Mouse (Mus musculus): ENCODE data around the gene Jag2. TPM values are rescaled to one million over a fixed set of nuclear protein-coding genes. Genes with fewer than 3 reads are reported as not detected.

Jag2 gene
- polyA plus RNA-seq, 1 experiment from 2014 or later, result 1.4 TPM

GRCm38 (mm10) chr12:112938873-112939565 is 9.4 kb upstream of the Jag2 start:
- WGBS, result 67% methylated on average over 10 of the region's 10 CpGs

GRCm38 (mm10) chr12:112938366-112938765 is 8.8 kb upstream of the Jag2 start:
- Histone ChIP-seq H3K27me3 (replicated peaks; ENCODE audit: control insufficient read depth, insufficient read depth, low read length) (no peaks in the 10 kb centered on the region), H3K27ac (ENCODE audit: low read depth, low read length) (no peak overlapping the region), H3K4me3 (ENCODE audit: low read depth, low read length) (no peak overlapping the region), H3K9me3 (ENCODE audit: control insufficient read depth, low read length) (no peaks in the 10 kb centered on the region), H3K36me3 (ENCODE audit: control insufficient read depth, insufficient read depth, low read length) (no peaks in the 10 kb centered on the region), H3K9ac (ENCODE audit: low read depth, low read length) (no peak overlapping the region), H3K4me2 (no peak overlapping the region), H3K4me1 (replicated peaks; ENCODE audit: control insufficient read depth, insufficient read depth, low read length) (peaks cover 12% of the 10 kb centered on the region; the same call in 1 of the 2 replicates)
- 73% methylated on average over 10 of the region's 10 CpGs for WGBS
- no peak for DNase-seq (ENCODE audit: low spot score)
- ATAC-seq (replicated peaks; ENCODE audit: low FRiP score), result no peak

More at GRCm38 (mm10) chr12:112938873-112939565, 9.4 kb upstream of the Jag2 start:
- Histone ChIP-seq H3K36me3 (ENCODE audit: control insufficient read depth, insufficient read depth, low read length) (no peaks in the 10 kb centered on the region), H3K4me3 (ENCODE audit: low read depth, low read length) (no peak overlapping the region), H3K27ac (ENCODE audit: low read depth, low read length) (no peak overlapping the region), H3K9ac (ENCODE audit: low read depth, low read length) (no peak overlapping the region), H3K9me3 (ENCODE audit: control insufficient read depth, low read length) (no peaks in the 10 kb centered on the region), H3K4me2 (no peak overlapping the region), H3K4me1 (replicated peaks; ENCODE audit: control insufficient read depth, insufficient read depth, low read length) (peaks cover 12% of the 10 kb centered on the region; the same call in 1 of the 2 replicates), H3K27me3 (replicated peaks; ENCODE audit: control insufficient read depth, insufficient read depth, low read length) (no peaks in the 10 kb centered on the region)
- DNase-seq (ENCODE audit: low spot score) (no peak), ATAC-seq (replicated peaks; ENCODE audit: low FRiP score) (no peak)

- no peak for ATAC-seq (replicated peaks; ENCODE audit: low FRiP score)
- H3K4me3 ChIP-seq (ENCODE audit: low read depth, low read length), result no peak overlapping the region
- H3K36me3 ChIP-seq (ENCODE audit: control insufficient read depth, insufficient read depth, low read length), result no peaks in the 10 kb centered on the region
- 38% methylated on average over 9 of the region's 9 CpGs for WGBS
- no peaks in the 10 kb centered on the region for H3K9me3 ChIP-seq (ENCODE audit: control insufficient read depth, low read length)
- no peak for DNase-seq (ENCODE audit: low spot score)
- no peak overlapping the region for H3K9ac ChIP-seq (ENCODE audit: low read depth, low read length)
- no peak overlapping the region for H3K27ac ChIP-seq (ENCODE audit: low read depth, low read length)
- no peaks in the 10 kb centered on the region for H3K27me3 ChIP-seq (replicated peaks; ENCODE audit: control insufficient read depth, insufficient read depth, low read length)
- H3K4me2 ChIP-seq, result no peak overlapping the region
- peaks cover 12% of the 10 kb centered on the region; the same call in 1 of the 2 replicates for H3K4me1 ChIP-seq (replicated peaks; ENCODE audit: control insufficient read depth, insufficient read depth, low read length)
Measured at GRCm38 (mm10) chr12:112937906-112938305, 8.3 kb upstream of the Jag2 start.

- peaks cover 49% of the 10 kb centered on the region for H3K27me3 ChIP-seq (replicated peaks; ENCODE audit: control insufficient read depth, insufficient read depth, low read length)
- no peak overlapping the region for H3K9ac ChIP-seq (ENCODE audit: low read depth, low read length)
- H3K27ac ChIP-seq (ENCODE audit: low read depth, low read length), result no peak overlapping the region
- ATAC-seq (replicated peaks; ENCODE audit: low FRiP score), result no peak
- no peak overlapping the region for H3K4me2 ChIP-seq
- DNase-seq (ENCODE audit: low spot score), result no peak
- WGBS, result 54% methylated on average over 7 of the region's 7 CpGs
- no peak overlapping the region for H3K4me3 ChIP-seq (ENCODE audit: low read depth, low read length)
- H3K9me3 ChIP-seq (ENCODE audit: control insufficient read depth, low read length), result no peaks in the 10 kb centered on the region
- no peaks in the 10 kb centered on the region for H3K36me3 ChIP-seq (ENCODE audit: control insufficient read depth, insufficient read depth, low read length)
- H3K4me1 ChIP-seq (replicated peaks; ENCODE audit: control insufficient read depth, insufficient read depth, low read length), result peaks cover 14% of the 10 kb centered on the region
Measured at GRCm38 (mm10) chr12:112932647-112933046, 3.1 kb upstream of the Jag2 start.

- 4% methylated on average over 105 of the region's 124 CpGs for WGBS
- Histone ChIP-seq H3K27ac (ENCODE audit: low read depth, low read length) (no peak overlapping the region), H3K4me3 (ENCODE audit: low read depth, low read length) (peak overlapping the region; percentile 59), H3K27me3 (replicated peaks; ENCODE audit: control insufficient read depth, insufficient read depth, low read length) (peaks cover 70% of the 10 kb centered on the region), H3K4me2 (peak overlapping the region; percentile 71), H3K36me3 (ENCODE audit: control insufficient read depth, insufficient read depth, low read length) (no peaks in the 10 kb centered on the region), H3K9ac (ENCODE audit: low read depth, low read length) (no peak overlapping the region; the same call in 1 of the 2 replicates), H3K9me3 (ENCODE audit: control insufficient read depth, low read length) (no peaks in the 10 kb centered on the region), H3K4me1 (replicated peaks; ENCODE audit: control insufficient read depth, insufficient read depth, low read length) (peaks cover 14% of the 10 kb centered on the region)
- DNase-seq (ENCODE audit: low spot score), result no peak
- no peak for ATAC-seq (replicated peaks; ENCODE audit: low FRiP score)
Measured at GRCm38 (mm10) chr12:112928401-112929241, 955 bp downstream of the Jag2 start.

- Histone ChIP-seq H3K36me3 (ENCODE audit: control insufficient read depth, insufficient read depth, low read length) (no peaks in the 10 kb centered on the region), H3K4me3 (ENCODE audit: low read depth, low read length) (no peak overlapping the region), H3K9me3 (ENCODE audit: control insufficient read depth, low read length) (no peaks in the 10 kb centered on the region), H3K27me3 (replicated peaks; ENCODE audit: control insufficient read depth, insufficient read depth, low read length) (peaks cover 66% of the 10 kb centered on the region), H3K4me1 (replicated peaks; ENCODE audit: control insufficient read depth, insufficient read depth, low read length) (peaks cover 9% of the 10 kb centered on the region), H3K27ac (ENCODE audit: low read depth, low read length) (no peak overlapping the region), H3K9ac (ENCODE audit: low read depth, low read length) (no peak overlapping the region), H3K4me2 (no peak overlapping the region)
- ATAC-seq (replicated peaks; ENCODE audit: low FRiP score) (no peak), DNase-seq (ENCODE audit: low spot score) (no peak)
- 68% methylated on average over 14 of the region's 14 CpGs for WGBS
Measured at GRCm38 (mm10) chr12:112927265-112927664, 2.3 kb downstream of the Jag2 start.

GRCm38 (mm10) chr12:112925950-112926349 is 3.6 kb downstream of the Jag2 start:
- Histone ChIP-seq H3K4me1 (replicated peaks; ENCODE audit: control insufficient read depth, insufficient read depth, low read length) (peaks cover 8% of the 10 kb centered on the region), H3K4me2 (no peak overlapping the region), H3K27me3 (replicated peaks; ENCODE audit: control insufficient read depth, insufficient read depth, low read length) (peaks cover 54% of the 10 kb centered on the region), H3K36me3 (ENCODE audit: control insufficient read depth, insufficient read depth, low read length) (no peaks in the 10 kb centered on the region), H3K9ac (ENCODE audit: low read depth, low read length) (no peak overlapping the region), H3K4me3 (ENCODE audit: low read depth, low read length) (no peak overlapping the region), H3K27ac (ENCODE audit: low read depth, low read length) (no peak overlapping the region), H3K9me3 (ENCODE audit: control insufficient read depth, low read length) (no peaks in the 10 kb centered on the region)
- ATAC-seq (replicated peaks; ENCODE audit: low FRiP score) (no peak), DNase-seq (ENCODE audit: low spot score) (no peak)
- 81% methylated on average over 6 of the region's 6 CpGs for WGBS

GRCm38 (mm10) chr12:112922541-112922940 is 7.0 kb downstream of the Jag2 start:
- peaks cover 27% of the 10 kb centered on the region for H3K27me3 ChIP-seq (replicated peaks; ENCODE audit: control insufficient read depth, insufficient read depth, low read length)
- ATAC-seq (replicated peaks; ENCODE audit: low FRiP score), result no peak
- WGBS, result 46% methylated on average over 3 of the region's 3 CpGs
- H3K9ac ChIP-seq (ENCODE audit: low read depth, low read length), result no peak overlapping the region
- H3K27ac ChIP-seq (ENCODE audit: low read depth, low read length), result no peak overlapping the region
- no peaks in the 10 kb centered on the region for H3K9me3 ChIP-seq (ENCODE audit: control insufficient read depth, low read length)
- no peak overlapping the region for H3K4me2 ChIP-seq
- H3K4me1 ChIP-seq (replicated peaks; ENCODE audit: control insufficient read depth, insufficient read depth, low read length), result no peaks in the 10 kb centered on the region
- H3K36me3 ChIP-seq (ENCODE audit: control insufficient read depth, insufficient read depth, low read length), result no peaks in the 10 kb centered on the region
- DNase-seq (ENCODE audit: low spot score), result no peak
- no peak overlapping the region for H3K4me3 ChIP-seq (ENCODE audit: low read depth, low read length)

All from liver, embryonic 11.5 days (tissue).